Mouse (Mus musculus) hindbrain, embryonic 12.5 days (tissue): ENCODE measurements around the gene Hcn1. TPM values are rescaled to one million over a fixed set of nuclear protein-coding genes. Genes with fewer than 3 reads are reported as not detected.

ENCODE experiments used
- ATAC-seq: fragments of 200-750 bp; cut with Nextera tagmentation; 2 replicates; pipeline ENCODE4 v1.8.0; 2017; ENCODE audit warnings: moderate TSS enrichment; ENCODE audit not compliant: low FRiP score
- H3K27ac ChIP-seq: fragments of 300-500 bp; sonication (generic); 2 replicates; pipeline ENCODE4 v1.5.1; 2016; ENCODE audit warnings: mild to moderate bottlenecking
- H3K27me3 ChIP-seq: fragments of 300-500 bp; sonication (generic); 2 replicates; pipeline ENCODE4 v1.6.1; 2016; ENCODE audit warnings: mild to moderate bottlenecking
- H3K36me3 ChIP-seq: fragments of 300-500 bp; sonication (generic); 2 replicates; pipeline ENCODE4 v1.6.1; 2016; ENCODE audit warnings: mild to moderate bottlenecking
- H3K4me1 ChIP-seq: fragments of 300-500 bp; sonication (generic); 2 replicates; pipeline ENCODE4 v1.6.1; 2016
- H3K4me2 ChIP-seq: fragments of 300-500 bp; sonication (generic); replicated peaks from 2 replicates; pipeline ENCODE4 v1.6.1; 2016; ENCODE audit warnings: mild to moderate bottlenecking
- H3K4me3 ChIP-seq: fragments of 300-500 bp; sonication (generic); 2 replicates; pipeline ENCODE4 v1.5.1; 2016; ENCODE audit warnings: mild to moderate bottlenecking
- H3K9ac ChIP-seq: fragments of 300-500 bp; sonication (generic); 2 replicates; pipeline ENCODE4 v1.6.1; 2016; ENCODE audit warnings: mild to moderate bottlenecking, moderate library complexity
- H3K9me3 ChIP-seq: fragments of 300-500 bp; sonication (generic); replicated peaks from 2 replicates; pipeline ENCODE4 v1.6.1; 2016; ENCODE audit warnings: mild to moderate bottlenecking
- WGBS: fragments of 180-500 bp; shearing (Covaris S2); methylation state at CpG from one replicate; pipeline ENCODE4 v1.1.7; 2016; 5-methylcytosine and 5-hydroxymethylcytosine counted together
- polyA plus RNA-seq: library from polyadenylated mRNA; unstranded; fragments of >200 nt; fragmentation: Nextera tagmentation; extraction: Ambion mirVana; gene quantifications from 2 replicates; pipeline ENCODE4 v1.2.1, GENCODE M21; 2016

The Hcn1 gene
- polyA plus RNA-seq, 1 experiment from 2014 or later, result 0.25 TPM

GRCm38 (mm10) chr13:117836658-117837057 lies 234.5 kb downstream of the Hcn1 start:
- H3K36me3 ChIP-seq, result no peaks in the 10 kb centered on the region
- no peak overlapping the region for H3K9ac ChIP-seq
- WGBS, result 25% methylated on average over 1 of the region's 1 CpGs
- H3K27ac ChIP-seq, result no peak overlapping the region
- no peaks in the 10 kb centered on the region for H3K4me1 ChIP-seq
- no peaks in the 10 kb centered on the region for H3K9me3 ChIP-seq
- H3K27me3 ChIP-seq, result no peaks in the 10 kb centered on the region
- peak; percentile 58; the same call in 1 of the 2 replicates for ATAC-seq
- H3K4me3 ChIP-seq, result no peak overlapping the region
- no peak overlapping the region for H3K4me2 ChIP-seq

- H3K27me3 ChIP-seq, result no peaks in the 10 kb centered on the region
- no peak overlapping the region for H3K4me3 ChIP-seq
- H3K9ac ChIP-seq, result no peak overlapping the region
- no peak for ATAC-seq
- no peaks in the 10 kb centered on the region for H3K9me3 ChIP-seq
- 92% methylated on average over 7 of the region's 7 CpGs for WGBS
- H3K4me2 ChIP-seq, result no peak overlapping the region
- no peak overlapping the region for H3K27ac ChIP-seq
- no peaks in the 10 kb centered on the region for H3K4me1 ChIP-seq
- H3K36me3 ChIP-seq, result no peaks in the 10 kb centered on the region
These were observed 236.1 kb downstream of the Hcn1 start for GRCm38 (mm10) chr13:117838264-117838663.

GRCm38 (mm10) chr13:117842366-117842765 lies 240.2 kb downstream of the Hcn1 start:
- Histone ChIP-seq H3K9me3 (no peaks in the 10 kb centered on the region), H3K27ac (no peak overlapping the region), H3K9ac (no peak overlapping the region), H3K4me3 (no peak overlapping the region), H3K4me2 (no peak overlapping the region), H3K4me1 (no peaks in the 10 kb centered on the region), H3K36me3 (no peaks in the 10 kb centered on the region), H3K27me3 (no peaks in the 10 kb centered on the region)
- ATAC-seq, result no peak

GRCm38 (mm10) chr13:117847290-117847689 lies 245.2 kb downstream of the Hcn1 start:
- Histone ChIP-seq H3K27ac (no peak overlapping the region), H3K27me3 (no peaks in the 10 kb centered on the region), H3K4me1 (no peaks in the 10 kb centered on the region), H3K36me3 (no peaks in the 10 kb centered on the region), H3K9ac (no peak overlapping the region), H3K4me3 (no peak overlapping the region), H3K9me3 (no peaks in the 10 kb centered on the region), H3K4me2 (no peak overlapping the region)
- ATAC-seq, result no peak
- 94% methylated on average over 2 of the region's 2 CpGs for WGBS

- WGBS, result 94% methylated on average over 4 of the region's 4 CpGs
- Histone ChIP-seq H3K27ac (no peak overlapping the region), H3K9me3 (no peaks in the 10 kb centered on the region), H3K4me3 (no peak overlapping the region), H3K4me1 (no peaks in the 10 kb centered on the region), H3K9ac (no peak overlapping the region), H3K4me2 (no peak overlapping the region), H3K27me3 (no peaks in the 10 kb centered on the region), H3K36me3 (no peaks in the 10 kb centered on the region)
- no peak for ATAC-seq
These were observed 246.6 kb downstream of the Hcn1 start for GRCm38 (mm10) chr13:117848757-117849156.

GRCm38 (mm10) chr13:117851954-117852710 lies 250.0 kb downstream of the Hcn1 start:
- Histone ChIP-seq H3K9me3 (no peaks in the 10 kb centered on the region), H3K9ac (no peak overlapping the region), H3K36me3 (no peaks in the 10 kb centered on the region), H3K27me3 (no peaks in the 10 kb centered on the region), H3K4me2 (no peak overlapping the region), H3K27ac (no peak overlapping the region), H3K4me1 (no peaks in the 10 kb centered on the region), H3K4me3 (no peak overlapping the region)
- WGBS, result 82% methylated on average over 6 of the region's 6 CpGs
- no peak for ATAC-seq

GRCm38 (mm10) chr13:117852711-117853051 lies 250.6 kb downstream of the Hcn1 start:
- no peak overlapping the region for H3K27ac ChIP-seq
- H3K36me3 ChIP-seq, result no peaks in the 10 kb centered on the region
- H3K4me3 ChIP-seq, result no peak overlapping the region
- WGBS, result 96% methylated on average over 2 of the region's 2 CpGs
- no peaks in the 10 kb centered on the region for H3K4me1 ChIP-seq
- H3K27me3 ChIP-seq, result no peaks in the 10 kb centered on the region
- H3K9me3 ChIP-seq, result no peaks in the 10 kb centered on the region
- H3K4me2 ChIP-seq, result no peak overlapping the region
- no peak overlapping the region for H3K9ac ChIP-seq
- no peak for ATAC-seq

- H3K9me3 ChIP-seq, result no peaks in the 10 kb centered on the region
- no peak overlapping the region for H3K4me2 ChIP-seq
- no peaks in the 10 kb centered on the region for H3K4me1 ChIP-seq
- no peak for ATAC-seq
- H3K4me3 ChIP-seq, result no peak overlapping the region
- H3K27ac ChIP-seq, result no peak overlapping the region
- 73% methylated on average over 3 of the region's 3 CpGs for WGBS
- H3K27me3 ChIP-seq, result no peaks in the 10 kb centered on the region
- H3K36me3 ChIP-seq, result no peaks in the 10 kb centered on the region
- no peak overlapping the region for H3K9ac ChIP-seq
These were observed 256.3 kb downstream of the Hcn1 start for GRCm38 (mm10) chr13:117858416-117858815.

GRCm38 (mm10) chr13:117877787-117878186 lies 275.7 kb downstream of the Hcn1 start:
- Histone ChIP-seq H3K9ac (no peak overlapping the region), H3K4me3 (no peak overlapping the region), H3K36me3 (no peaks in the 10 kb centered on the region), H3K9me3 (no peaks in the 10 kb centered on the region), H3K27ac (no peak overlapping the region), H3K27me3 (no peaks in the 10 kb centered on the region), H3K4me2 (no peak overlapping the region), H3K4me1 (no peaks in the 10 kb centered on the region)
- ATAC-seq, result no peak
- 81% methylated on average over 8 of the region's 8 CpGs for WGBS

- Histone ChIP-seq H3K4me2 (no peak overlapping the region), H3K4me1 (no peaks in the 10 kb centered on the region), H3K9me3 (no peaks in the 10 kb centered on the region), H3K27me3 (no peaks in the 10 kb centered on the region), H3K4me3 (no peak overlapping the region), H3K36me3 (no peaks in the 10 kb centered on the region), H3K9ac (no peak overlapping the region), H3K27ac (no peak overlapping the region)
- 79% methylated on average over 4 of the region's 4 CpGs for WGBS
- ATAC-seq, result no peak
These were observed 278.5 kb downstream of the Hcn1 start for GRCm38 (mm10) chr13:117880471-117881225.

- H3K4me1 ChIP-seq, result no peaks in the 10 kb centered on the region
- no peak for ATAC-seq
- H3K4me3 ChIP-seq, result no peak overlapping the region
- no peak overlapping the region for H3K4me2 ChIP-seq
- no peak overlapping the region for H3K27ac ChIP-seq
- H3K27me3 ChIP-seq, result no peaks in the 10 kb centered on the region
- H3K36me3 ChIP-seq, result no peaks in the 10 kb centered on the region
- H3K9ac ChIP-seq, result no peak overlapping the region
- 89% methylated on average over 5 of the region's 5 CpGs for whole genome bisulfite sequencing
- H3K9me3 ChIP-seq, result no peaks in the 10 kb centered on the region
These were observed 290.0 kb downstream of the Hcn1 start for GRCm38 (mm10) chr13:117892076-117892475.

- H3K4me3 ChIP-seq, result no peak overlapping the region
- no peaks in the 10 kb centered on the region for H3K36me3 ChIP-seq
- 92% methylated on average over 2 of the region's 2 CpGs for WGBS
- H3K9ac ChIP-seq, result no peak overlapping the region
- H3K27me3 ChIP-seq, result no peaks in the 10 kb centered on the region
- no peak for ATAC-seq
- H3K4me1 ChIP-seq, result no peaks in the 10 kb centered on the region
- no peak overlapping the region for H3K4me2 ChIP-seq
- H3K27ac ChIP-seq, result no peak overlapping the region
- H3K9me3 ChIP-seq, result no peaks in the 10 kb centered on the region
These were observed 295.9 kb downstream of the Hcn1 start for GRCm38 (mm10) chr13:117898052-117898451.

GRCm38 (mm10) chr13:117907801-117908200 lies 305.7 kb downstream of the Hcn1 start:
- ATAC-seq, result no peak
- H3K4me3 ChIP-seq, result no peak overlapping the region
- H3K9me3 ChIP-seq, result no peaks in the 10 kb centered on the region
- H3K4me2 ChIP-seq, result no peak overlapping the region
- H3K36me3 ChIP-seq, result no peaks in the 10 kb centered on the region
- WGBS, result 90% methylated on average over 3 of the region's 3 CpGs
- no peaks in the 10 kb centered on the region for H3K4me1 ChIP-seq
- no peak overlapping the region for H3K27ac ChIP-seq
- no peaks in the 10 kb centered on the region for H3K27me3 ChIP-seq
- no peak overlapping the region for H3K9ac ChIP-seq
